Mouse (Mus musculus) megakaryocyte, adult 5-6 weeks (primary cell): Measurements from ENCODE around the gene Slc16a9. TPM values are rescaled to one million over a fixed set of nuclear protein-coding genes. Genes with fewer than 3 reads are reported as not detected.

Experiments
- ATAC-seq: 2 replicates; pipeline ENCODE4 v1.8.0; 2016; ENCODE audit warnings: mild to moderate bottlenecking, inconsistent platforms; ENCODE audit not compliant: poor library complexity, severe bottlenecking
- total RNA-seq, 2 experiments: library from RNA; stranded (forward) in 1 of 2; stranded (reverse) in 1 of 2; fragments of 153-499, 151-499 nt in 1 of 2; fragments of 221-1000, 200-1000 nt in 1 of 2; gene quantifications; 2 replicates each; pipeline versions ENCODE4 v1.2.3 to v1.2.4; 2015 to 2017

Gene Slc16a9
- total RNA-seq, 2 experiments from 2014 or later, result 0.26 TPM; not detected in 1

DNA sequence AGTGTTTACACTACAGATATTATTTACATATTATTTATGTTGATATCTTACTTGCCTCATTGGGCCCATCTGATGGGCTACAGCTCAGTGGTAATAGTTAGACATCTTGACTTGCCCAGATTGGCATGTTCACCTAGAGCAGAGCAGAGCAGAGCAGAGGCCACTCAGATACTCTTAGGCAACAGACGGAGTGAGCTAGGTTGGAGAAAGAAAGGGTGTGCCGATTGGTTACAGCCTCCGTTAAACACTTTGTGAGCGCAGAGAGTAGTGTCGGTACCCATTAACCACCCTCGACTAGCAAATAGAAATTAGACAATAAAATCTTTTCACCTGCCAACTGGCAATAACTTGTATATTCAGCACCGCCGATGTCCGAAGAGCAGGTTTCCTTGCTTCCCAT, 1.2 kb downstream of the Slc16a9 start:
- ATAC-seq, result no peak

DNA sequence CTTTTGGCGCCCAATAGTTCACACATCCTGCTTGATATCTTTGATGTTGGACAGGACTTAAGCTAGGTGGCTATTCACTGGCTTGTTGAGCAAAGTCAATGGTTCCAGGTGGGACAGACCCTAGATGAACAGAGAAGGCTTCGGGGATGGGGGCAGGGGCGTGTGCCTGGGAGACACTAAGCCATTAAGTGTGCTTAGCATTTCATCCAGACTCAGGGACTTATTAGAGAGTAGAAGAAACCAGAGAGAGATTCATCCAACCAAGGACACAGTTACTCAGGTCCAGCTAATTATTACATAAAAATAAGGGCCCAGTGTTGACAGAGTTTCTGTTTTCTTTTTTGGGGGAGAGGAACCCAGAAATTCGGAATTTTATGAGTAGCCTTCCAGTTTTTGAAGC, 5.5 kb downstream of the Slc16a9 start:
- no peak for ATAC-seq

DNA sequence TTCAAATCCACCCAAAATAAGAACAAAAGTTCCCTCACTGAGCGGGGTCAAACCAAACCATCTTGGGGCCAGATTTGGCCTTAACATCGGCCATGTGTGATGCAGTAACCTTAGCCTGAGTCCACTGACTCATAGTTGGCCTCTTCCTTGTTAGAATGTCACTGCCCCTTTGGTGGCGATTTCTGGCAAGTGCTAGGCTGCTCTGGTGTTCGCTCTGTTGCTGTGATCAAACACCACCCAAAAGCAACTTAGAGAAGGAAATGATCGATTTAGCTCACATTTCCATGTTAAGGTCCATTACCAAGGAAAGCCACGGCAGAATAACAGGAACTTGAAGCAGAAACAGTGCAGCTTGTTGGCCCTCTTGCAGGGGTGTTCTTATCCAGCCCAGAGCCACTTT, 5.9 kb downstream of the Slc16a9 start:
- no peak for ATAC-seq

DNA sequence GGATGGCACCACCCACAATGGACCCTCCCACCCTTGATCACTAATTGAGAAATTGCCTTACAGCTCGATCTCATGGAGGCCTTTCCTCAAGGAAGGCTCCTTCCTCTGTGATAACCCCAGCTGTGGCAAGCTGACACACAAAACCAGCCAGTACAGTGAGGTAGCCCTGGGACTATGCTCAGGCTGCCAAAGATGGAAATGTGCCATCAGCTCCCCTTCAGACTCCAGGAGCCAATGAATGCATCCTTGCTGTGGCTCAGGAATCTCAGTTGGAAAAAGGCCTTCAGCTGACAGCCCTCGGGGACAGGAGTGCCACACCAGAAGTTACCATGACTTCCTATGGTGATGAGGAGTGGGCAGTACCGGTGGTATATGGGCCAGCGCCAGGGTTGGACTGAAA, 9.8 kb downstream of the Slc16a9 start:
- ATAC-seq, result no peak

DNA sequence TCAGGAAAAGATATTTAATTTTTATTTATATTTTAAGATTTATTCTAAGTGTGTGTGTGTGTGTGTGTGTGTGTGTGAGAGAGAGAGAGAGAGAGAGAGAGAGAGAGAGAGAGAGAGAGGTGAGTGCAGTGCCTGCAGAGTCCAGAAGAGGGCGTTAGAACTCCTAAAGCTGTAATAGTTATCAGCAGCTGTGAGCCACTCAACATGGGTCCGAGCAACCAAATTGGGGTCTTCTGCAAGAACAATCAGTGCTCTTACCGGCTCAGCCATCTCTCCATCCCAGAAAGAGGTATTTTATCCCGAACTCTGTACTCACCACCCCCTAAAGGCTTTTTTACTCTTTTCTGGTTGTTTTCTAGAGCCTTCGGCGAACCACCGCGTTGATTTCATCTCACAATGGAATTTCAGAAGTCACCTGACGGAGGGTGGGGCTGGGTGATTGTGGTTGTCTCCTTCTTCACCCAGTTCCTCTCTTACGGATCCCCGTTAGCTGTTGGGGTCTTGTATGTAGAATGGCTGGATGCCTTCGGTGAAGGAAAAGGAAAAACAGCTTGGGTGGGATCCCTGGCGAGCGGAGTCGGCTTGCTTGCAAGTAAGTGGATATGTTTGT, 10.8 kb downstream of the Slc16a9 start:
- no peak for ATAC-seq

DNA sequence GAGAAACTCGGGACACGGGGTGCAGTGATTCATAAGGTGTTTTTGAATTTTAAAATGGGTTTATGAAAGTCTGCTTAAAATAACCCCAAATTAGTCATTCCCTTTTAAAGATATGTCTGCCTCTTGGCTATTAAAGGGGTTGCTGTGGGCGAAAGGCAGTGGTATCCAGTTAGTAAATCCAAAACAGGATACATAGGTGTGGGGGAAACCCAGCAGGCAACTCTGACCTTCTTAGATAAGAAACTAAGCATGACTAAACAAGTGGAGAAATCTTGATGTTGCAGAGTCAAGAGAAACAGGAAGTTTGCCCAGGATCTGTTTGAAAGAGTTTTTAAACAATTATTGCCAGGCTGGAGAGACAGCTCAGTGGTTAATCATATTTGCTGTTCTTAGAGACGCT, 12.1 kb downstream of the Slc16a9 start:
- ATAC-seq, result peak; percentile 64

DNA sequence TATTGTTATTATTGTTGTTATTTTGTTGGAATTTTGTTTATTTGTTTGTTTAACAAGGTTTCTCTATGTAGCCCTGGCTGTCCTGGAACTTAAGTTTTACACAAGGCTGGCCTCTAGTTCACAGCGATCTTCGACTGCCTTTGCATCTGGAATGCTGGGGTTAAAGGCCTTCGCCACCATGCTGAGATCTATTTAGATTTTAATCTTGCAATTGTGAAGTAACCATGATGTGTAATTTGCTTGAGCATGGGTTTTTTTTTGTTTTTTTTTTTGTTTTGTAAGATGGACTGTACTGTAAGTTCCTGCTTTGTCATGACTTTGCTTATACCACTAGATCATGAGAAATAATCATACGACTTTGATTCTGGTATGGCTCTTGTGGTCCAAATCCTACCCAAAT, 16.0 kb downstream of the Slc16a9 start:
- 0 out of 2 replicates have a peak, but pooled peaks have one; percentile 40 for ATAC-seq

DNA sequence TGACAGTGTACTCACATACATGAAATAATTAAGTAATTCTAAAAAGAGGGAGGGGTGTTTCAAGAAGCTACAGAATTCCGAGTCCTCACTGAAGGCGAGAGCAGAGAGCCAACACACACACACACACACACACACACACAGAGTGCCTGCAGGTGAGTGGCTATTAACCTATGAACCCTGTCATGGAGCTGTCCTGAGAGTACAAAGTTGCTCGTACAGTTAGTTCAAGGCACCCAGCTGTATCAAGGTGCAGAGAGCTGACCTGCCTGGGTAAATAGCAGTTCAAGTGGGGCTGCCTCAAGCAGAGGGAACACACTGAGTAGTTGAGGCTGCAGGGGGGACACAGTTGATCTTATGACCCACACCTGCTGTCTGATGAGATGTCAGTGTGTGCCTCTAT, 17.2 kb downstream of the Slc16a9 start:
- ATAC-seq, result no peak

DNA sequence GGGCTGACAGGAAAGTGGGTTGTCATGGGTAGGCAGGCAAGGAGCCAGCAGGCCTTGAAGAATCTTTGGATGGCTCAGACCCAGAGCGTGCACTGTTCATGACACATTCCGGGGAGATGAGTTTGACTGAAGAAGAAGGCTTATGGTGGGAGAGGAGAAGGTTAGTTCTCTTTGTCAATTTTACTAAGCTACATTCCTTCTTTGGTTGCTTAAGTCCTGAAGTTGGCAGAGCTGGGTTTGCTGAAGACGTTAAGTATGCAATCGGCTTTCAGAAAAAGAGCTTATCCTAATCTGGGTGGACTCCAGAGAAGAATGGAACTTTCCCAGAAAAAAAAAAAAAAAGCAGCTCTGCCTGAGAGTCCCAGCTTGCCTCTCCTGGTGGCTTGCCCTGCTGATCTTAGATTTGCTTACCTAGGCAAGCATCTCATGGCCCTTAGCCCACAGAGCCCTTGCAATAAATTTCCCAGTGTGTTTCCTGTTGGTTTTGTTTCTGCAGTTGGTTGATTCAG, 18.8 kb downstream of the Slc16a9 start:
- no peak for ATAC-seq

DNA sequence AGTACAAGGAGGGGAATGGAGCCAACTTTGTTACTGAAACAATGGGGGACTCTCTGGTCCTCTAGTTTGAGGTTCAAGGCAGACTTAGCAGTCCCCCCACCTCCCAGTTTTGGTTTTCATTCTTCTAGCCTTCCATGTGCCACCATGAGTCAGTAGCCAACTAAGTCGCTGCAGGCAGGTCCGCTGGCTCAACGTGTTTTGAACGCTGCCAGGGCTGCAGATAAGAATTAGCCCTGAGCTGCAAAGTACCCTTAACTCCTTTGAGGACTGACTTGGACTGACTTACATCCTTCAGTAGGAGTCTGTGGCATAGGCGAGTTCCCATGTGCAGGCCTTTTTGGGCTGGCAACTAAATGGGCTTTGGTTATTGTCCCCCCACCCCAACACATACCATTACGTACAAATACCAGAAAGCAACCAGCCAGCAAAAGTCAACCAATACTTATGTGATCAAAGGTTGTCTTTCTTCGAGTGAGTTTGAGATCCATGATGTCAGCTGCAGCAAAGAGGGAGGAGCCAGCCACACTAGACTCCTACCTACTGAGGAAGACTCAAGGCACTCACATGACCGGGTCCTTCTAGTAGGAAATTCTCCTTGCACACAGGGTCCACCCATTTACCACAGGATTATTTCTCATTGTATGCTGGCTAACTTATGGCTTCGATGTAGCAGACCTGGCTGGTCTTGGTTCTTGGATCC, 19.6 kb downstream of the Slc16a9 start:
- no peak for ATAC-seq

DNA sequence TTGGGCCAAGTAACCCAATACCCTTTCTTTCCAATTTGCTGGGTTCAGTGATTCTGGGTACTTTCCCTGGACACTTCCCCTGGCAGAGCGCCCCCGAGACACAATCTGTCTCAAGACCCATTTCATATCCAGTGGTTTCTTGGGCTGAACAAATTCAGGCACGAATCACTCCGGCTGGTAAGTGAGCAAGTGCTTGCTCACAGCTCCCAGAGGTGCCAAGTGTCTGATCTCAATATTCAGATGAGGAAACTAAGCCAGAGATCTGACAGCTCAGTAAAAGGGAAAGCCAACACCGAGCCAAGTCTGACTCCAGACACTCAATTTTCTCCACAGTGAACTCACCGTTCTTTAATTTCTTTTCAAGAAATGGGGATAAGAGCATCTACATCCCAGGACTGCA, 21.6 kb downstream of the Slc16a9 start:
- no peak for ATAC-seq

DNA sequence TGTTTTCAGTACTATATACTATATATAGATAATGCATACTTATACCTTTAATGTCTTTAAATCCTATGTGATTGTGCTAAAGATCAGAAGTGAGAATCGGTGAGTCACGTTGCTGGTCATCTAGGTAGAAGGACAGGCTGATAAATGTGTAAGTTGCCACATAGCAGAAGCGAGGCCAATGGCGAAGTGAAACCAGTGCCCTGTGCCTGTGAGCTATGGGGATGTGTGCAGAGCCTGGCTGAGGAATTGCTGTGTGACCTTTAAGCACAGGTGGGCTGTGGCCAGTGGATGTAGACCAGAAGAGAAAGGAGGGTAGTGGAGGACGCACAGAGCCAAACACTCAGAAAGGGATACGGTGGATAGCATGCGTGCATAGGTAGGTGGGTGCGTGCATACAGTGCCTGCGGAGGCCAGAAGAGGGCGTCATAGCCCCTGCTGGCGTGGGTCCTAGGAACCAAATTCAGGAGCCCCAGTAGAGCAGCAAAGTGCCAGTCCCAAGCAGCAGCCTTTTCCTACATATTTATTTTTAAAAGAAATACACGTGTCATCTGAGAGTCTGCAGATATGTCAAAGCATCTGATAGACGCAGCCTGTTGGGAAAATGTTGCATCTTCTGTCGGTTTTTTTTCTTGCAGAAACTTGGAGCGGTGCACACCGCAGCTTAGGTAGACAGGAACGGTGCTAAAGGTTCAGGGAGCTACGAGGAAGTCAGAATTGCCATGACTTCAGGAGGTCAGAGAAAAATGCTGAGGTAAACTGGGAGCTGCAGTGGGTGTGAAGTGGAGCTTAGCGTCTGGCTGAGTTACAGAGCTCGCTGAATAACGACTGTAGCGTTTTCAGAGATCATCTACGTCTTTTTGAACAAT, 23.9 kb downstream of the Slc16a9 start:
- ATAC-seq, result peak; percentile 40; the same call in 1 of the 2 replicates

DNA sequence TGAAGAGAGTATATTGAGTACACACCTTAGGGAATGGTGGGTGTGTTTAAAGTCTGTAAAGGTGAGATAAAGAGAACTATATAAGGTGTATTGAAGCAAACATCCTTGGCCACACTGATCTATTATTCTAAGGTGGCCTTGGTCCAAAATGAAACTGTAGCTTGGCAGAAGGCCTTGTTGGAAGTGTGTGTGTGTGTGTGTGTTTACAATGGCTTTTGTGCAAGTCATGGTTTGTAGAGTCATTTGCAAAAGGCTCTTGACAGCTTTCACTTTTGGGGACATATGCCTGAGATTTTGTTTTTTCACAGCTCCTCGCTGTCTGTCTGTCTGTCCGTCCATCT, 24.5 kb downstream of the Slc16a9 start:
- ATAC-seq, result no peak

DNA sequence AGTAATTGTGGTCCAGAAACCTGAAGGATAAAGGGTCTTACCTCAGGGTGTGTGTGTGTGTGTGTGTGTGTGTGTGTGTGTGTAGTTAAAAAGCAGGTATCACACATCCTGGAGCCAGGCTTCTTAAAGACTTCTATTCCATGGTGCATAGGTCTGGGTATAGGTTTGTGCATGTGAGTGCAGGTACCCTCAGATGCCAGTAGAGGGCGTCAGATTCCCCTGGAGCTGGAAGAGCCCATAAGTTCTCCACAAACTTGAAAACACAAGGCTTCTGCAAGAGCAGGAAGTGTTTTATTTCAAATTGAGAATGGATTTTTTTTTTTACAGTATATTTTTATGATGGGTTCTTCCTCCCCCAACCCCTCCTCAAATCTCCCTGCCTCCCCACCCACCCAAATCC, 31.8 kb downstream of the Slc16a9 start:
- no peak for ATAC-seq

DNA sequence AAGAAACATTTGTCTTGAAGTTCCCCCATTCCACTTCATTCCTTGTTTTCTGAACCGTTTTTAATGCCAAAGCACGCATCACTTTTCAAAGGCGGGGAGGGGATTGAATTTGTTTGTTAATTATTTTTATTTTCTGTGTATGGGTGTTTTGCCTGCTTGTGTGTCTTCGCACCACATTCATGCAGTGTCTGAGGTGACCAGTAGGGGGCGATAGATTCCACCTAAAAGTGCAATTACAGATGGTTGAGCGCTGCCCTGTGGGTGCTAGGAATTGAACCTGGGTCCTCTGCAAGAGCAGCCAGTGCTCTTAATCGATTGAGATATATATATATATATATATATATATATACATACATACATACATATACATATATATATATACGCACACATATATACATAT, 34.4 kb downstream of the Slc16a9 start:
- ATAC-seq, result no peak

DNA sequence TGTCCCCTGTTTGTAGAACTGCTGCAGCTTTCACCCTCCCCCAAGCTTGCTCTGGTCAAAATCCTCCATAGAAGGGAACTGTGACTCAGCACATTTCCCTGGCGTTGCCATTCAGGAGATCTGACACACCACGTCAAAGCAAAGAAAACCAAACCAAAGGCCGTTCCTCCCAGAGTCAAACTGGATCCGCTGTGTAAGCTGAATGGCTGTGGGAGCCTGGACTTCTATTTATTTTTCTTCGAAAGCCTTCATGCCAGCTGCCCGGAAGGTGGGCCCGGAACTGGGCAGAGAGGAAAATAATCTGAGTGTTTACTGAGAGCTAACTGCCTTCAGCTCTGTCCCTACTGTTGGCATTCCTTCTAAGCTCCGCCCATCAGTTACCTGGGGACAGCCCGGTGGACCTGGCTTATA, 42.9 kb downstream of the Slc16a9 start:
- peak; percentile 71 for ATAC-seq

DNA sequence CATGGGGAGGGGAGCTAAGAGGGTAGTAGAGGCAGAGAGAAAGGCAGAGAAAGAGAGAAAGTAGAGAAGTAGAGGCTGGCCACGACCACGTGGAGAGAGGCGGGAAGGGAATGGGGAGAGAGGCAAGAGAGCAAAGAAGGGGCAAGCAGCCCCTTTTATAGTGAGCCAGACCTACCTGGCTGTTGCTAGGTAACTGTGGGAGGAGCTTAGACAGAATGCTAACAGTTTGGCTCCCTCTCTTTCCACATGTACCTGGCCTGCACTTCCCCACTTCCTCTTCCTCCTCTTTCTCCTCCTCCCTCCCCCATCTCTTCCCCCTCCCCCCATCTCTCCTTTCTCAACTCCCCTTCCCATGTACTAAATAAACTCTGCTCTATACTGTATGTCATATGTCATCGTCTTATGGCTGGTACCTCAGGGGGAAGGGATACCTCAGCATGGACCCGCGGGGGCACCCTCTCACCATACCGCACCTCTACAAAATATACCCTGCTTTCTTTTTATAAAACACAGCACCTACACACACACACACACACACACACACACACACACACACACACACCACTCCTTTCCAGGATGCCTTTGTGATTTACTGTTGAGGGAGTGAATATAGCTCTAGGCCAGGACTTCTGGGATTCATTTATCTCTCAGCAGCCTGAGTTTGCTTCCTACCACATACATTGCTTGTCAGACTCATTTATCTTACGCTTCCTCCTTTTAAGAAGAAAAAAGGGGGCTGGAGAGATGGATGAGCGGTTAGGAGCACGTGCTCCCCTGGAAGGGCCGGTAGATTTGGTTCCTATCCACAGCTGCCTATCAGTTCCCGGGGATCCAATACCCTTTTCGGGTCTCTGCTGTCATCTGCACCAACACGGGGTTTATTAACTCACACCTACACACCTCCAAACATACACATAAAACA, 43.8 kb downstream of the Slc16a9 start:
- no peak for ATAC-seq

DNA sequence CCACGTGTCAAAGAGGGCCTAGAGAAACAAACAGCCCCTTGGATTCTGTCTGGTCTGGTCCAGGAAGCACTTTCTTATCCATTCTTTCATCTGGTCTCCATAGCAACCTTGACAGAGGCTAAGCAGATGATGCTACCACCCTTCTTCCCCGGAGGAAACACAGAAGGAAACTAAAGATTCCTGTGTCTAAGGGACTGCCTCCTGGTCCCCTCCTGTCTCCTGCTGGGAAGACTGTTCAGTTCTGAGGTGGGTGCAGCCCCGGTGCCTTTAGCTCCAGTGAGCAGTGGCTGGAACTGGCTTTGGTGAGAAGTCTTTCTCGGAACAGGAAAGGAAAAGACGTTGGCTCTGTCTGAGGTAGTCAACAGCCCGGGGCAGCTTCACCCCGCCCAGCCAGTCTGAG, 47.1 kb downstream of the Slc16a9 start:
- no peak for ATAC-seq

DNA sequence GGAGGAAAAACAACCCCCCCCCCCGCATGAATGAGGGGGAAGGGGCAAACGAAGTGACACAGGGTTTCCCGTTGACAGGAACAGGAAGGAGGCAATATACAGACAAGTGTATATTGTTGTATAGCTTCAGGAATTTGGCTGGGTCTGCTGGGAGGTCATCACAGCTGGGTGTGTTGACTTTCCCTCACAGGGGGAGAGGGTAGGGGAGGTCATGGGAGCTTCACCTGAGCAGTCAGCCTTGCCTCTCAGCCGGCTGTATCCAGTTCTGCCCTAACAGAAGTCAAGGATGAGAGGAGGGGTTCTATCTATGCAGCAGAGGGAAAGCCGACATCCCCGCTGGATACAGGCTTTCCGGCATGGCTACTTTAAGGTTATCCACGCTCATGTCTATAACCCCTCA, 49.2 kb downstream of the Slc16a9 start:
- no peak for ATAC-seq

DNA sequence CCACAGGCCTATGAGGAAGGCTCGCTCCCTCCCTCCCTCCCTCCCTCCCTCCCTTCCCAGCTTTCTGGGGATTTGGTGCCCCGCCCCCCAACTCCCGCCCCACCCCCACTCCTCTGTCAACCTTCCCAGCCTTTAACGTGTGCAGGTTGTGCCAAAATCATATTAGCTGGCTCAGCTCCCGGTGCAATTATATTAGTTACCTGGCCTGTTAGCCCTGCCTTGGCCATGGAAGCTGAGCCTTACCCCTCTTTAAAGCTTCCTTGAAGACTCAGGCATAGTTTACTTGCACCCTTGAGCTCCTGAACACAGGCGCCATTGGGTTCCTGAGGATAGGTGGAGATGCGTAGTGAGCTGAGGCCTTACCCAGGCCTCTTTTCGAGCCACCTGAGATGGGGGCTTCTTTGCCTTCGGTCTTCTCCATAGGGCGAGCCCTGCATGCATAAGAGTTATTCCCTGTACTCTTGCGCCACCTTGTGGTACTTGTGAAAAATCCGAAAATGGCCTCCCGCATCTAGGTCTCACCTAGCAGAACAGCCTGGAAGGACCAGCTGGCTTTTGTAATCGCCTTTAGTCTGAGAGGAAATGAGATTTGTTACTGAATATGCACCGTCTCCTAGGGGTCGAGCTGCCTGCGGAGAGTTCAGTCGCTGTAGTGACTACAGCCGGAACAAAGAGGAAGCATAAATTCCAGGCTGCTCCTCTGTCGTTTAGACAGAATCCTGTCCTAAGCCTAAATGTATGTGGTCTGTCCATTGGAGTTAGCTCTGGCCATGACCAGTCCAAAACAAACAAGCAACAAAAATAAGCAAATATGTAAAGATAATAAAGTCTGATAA, 51.8 kb downstream of the Slc16a9 start:
- peak; percentile 89 for ATAC-seq
